Mouse (Mus musculus): ENCODE measurements around the gene Hprt. TPM values are rescaled to one million over a fixed set of nuclear protein-coding genes. Genes with fewer than 3 reads are reported as not detected.
A peak's percentile ranks its signal among the peaks of the same experiment; 100 is the strongest.

The Hprt gene
- total RNA-seq, 2 experiments from 2014 or later: 84.2 to 116 TPM

GRCm38 (mm10) chrX:53039651-53040050 is 51.7 kb downstream of the Hprt start:
- no peak for ATAC-seq (replicated peaks; ENCODE audit: low FRiP score, poor library complexity, severe bottlenecking)

DNA sequence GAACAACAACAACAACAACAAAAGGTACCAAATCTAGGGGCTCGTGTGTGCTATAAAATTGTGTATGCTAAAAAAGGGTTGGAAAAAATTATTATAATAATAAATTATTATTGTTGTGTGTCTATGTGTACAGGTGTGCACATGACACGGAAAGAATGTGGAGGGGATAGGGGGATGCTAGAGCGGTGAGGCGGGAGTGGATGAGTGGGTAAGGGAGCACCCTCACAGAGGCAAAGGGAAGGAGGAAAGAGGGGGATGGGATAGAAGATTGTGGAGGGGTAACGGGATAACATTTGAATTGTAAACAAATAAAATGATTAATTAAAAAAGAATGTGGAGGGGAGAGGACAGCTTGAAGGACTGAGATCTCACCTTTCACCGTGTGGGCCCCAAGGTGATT is 52.2 kb downstream of the Hprt start:
- no peak for ATAC-seq (replicated peaks; ENCODE audit: low FRiP score, poor library complexity, severe bottlenecking)

DNA sequence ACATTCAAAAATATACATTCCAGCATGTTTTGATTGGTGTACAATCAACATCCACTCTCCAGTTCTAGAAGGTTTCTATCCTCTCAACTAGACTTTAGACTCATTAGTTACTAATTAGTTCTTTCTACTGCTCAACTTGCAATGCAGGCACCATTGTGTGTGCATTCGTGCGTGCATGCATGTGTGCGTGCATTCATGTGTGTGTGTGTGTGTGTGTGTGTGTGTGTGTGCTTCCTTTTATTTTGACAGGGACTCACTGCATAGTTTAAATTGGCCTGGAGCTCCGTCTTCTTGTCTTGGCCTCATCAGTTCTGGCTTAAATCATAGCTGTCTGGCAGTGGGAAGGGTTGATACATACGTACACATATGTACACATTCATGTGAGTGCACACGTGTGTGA is 53.1 kb downstream of the Hprt start:
- ATAC-seq (replicated peaks; ENCODE audit: low FRiP score, poor library complexity, severe bottlenecking): no peak

- ATAC-seq (replicated peaks; ENCODE audit: low FRiP score, poor library complexity, severe bottlenecking): no peak
These were observed 57.4 kb downstream of the Hprt start for GRCm38 (mm10) chrX:53045187-53045903.

GRCm38 (mm10) chrX:53046033-53046432 is 58.1 kb downstream of the Hprt start:
- no peak for ATAC-seq (replicated peaks; ENCODE audit: low FRiP score, poor library complexity, severe bottlenecking)

GRCm38 (mm10) chrX:53046911-53047310 is 59.0 kb downstream of the Hprt start:
- ATAC-seq (replicated peaks; ENCODE audit: low FRiP score, poor library complexity, severe bottlenecking): no peak

DNA sequence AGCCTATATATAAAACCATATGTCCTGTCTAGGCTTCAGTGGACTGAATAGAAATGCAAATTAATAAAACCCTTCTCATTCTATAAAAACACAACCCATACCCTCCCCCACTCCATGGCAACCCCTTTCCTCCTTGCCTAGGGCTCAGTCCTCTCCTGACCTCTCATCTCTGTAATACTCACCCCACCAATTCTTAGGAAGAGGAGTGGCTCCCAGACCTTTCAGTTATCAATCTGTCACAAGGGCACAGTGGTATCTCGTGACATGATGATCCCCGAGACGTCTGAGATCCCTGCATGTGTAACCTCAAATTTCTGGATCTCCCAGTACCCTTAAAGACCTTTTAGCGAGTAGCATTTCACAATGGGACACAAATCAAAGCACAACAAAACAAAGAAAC is 61.3 kb downstream of the Hprt start:
- no peak for ATAC-seq (replicated peaks; ENCODE audit: low FRiP score, poor library complexity, severe bottlenecking)

GRCm38 (mm10) chrX:53050353-53050752 is 62.4 kb downstream of the Hprt start:
- no peak for ATAC-seq (replicated peaks; ENCODE audit: low FRiP score, poor library complexity, severe bottlenecking)

DNA sequence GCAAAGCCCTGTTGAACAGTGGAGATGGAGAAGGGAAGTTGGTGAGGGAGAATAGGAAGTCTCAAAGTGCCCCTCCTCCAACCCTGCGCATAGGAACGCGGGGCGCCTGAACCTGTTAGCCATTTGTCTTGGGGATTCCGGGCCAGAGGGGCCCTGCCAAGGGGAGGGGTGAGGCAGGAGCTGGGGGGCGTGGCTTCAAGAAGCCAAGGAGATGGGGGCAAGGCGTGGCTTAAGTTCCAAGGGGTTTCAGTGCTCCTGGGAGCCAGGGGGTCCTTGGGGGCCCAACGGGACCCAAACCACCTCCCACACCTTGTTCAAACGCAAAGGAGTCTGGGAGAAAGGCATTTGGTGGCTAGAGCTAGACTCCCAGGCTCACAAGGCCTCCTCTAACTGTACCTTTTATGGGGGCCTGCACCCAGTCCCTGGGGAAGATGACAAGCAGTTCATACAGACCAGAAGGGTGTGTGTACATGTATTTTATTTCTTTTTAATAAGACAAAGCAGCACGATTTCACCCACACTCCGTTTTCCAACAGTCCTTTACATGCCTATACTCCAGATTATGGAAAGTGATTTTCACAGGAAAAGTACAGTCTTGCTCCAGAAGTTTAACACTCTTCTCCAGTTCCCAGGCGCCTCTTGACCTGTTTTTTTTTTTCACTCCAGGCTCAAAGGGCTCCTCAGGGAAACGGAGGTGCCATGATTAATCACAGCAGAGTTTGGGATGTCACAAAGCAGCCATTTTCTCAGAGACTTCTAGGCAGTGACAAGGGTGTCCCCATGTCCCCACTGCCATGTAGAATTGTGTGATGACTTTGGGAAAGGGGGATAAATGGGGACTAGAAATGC is 64.9 kb downstream of the Hprt start:
- no peak for ATAC-seq (replicated peaks; ENCODE audit: low FRiP score, poor library complexity, severe bottlenecking)

DNA sequence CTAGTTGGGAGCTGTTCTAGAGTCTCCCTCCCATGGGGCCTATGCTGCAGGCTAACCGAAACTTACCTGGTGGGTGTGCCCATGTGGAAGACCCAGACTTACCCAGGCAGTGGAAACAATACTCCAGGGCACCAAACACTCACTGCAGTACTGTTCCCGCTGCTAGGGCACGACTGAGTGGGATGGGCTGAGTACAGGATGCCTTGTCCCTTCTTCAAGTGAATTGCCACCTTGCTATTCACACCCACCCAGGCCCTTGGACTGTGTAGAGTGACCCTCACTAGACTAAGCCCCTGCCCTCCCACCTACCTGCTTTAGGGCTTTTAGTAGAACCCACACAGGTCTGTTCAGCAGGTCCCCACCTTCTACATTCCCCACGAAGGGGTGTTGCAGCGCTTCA is 65.9 kb downstream of the Hprt start:
- ATAC-seq (replicated peaks; ENCODE audit: low FRiP score, poor library complexity, severe bottlenecking): no peak

GRCm38 (mm10) chrX:53055771-53056170 is 67.8 kb downstream of the Hprt start:
- ATAC-seq (replicated peaks; ENCODE audit: low FRiP score, poor library complexity, severe bottlenecking): no peak

DNA sequence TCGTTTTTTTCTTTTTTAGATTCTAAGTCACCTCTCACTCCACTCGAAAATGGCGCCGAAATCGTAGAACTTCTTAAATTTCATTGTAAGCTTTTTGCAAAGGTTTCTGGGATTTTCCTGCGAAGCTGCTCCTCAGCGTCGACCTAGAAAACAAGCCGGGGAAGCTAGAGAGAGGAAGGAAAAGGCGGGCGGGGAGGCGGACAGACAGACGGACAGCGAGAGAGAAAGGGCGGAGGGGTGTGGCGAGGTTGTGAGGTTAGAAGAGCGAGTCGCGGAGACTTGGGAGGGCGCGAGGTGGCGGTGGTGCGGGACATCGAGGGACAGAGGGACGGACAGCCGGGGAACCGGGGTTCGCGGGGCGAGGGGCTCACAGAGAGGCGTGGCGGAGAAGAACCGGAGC is 68.7 kb downstream of the Hprt start:
- no peak for ATAC-seq (replicated peaks; ENCODE audit: low FRiP score, poor library complexity, severe bottlenecking)

DNA sequence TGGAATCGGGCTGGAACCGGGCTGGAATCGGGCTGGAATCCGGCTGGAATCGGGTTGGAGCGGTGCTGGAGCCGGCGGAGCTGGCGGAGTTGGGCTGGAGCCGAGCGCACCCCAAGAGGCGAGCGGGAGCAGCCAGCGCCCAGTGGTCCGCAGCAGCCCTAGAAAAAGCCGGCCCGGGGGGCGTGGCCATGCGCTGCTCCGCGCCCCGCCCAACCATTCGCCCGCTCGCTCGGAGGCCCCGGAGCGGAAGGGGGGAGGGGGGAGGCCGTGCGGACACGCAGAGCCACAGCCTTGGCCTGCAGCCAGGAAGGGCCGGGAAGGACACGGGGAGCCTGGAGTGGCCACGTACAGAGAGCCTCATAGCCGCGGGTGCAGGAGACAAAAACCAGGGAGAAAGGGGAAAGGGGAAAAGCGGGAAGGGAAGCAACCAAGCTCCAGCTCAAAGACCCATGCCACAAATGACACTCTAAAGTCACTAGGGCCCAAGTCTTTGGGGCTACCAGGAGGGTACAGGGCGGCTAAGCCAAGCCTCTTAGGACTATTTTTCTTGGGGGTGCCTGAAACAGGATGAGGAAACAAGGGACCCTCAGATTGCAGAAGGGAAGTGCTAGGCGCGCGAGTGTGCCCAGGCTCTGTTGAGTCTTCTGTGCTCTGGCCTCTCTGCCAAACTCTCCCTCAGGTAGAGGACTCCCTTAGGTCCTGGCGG is 69.3 kb downstream of the Hprt start:
- ATAC-seq (replicated peaks; ENCODE audit: low FRiP score, poor library complexity, severe bottlenecking): peak; percentile 65; the same call in 1 of the 2 replicates

DNA sequence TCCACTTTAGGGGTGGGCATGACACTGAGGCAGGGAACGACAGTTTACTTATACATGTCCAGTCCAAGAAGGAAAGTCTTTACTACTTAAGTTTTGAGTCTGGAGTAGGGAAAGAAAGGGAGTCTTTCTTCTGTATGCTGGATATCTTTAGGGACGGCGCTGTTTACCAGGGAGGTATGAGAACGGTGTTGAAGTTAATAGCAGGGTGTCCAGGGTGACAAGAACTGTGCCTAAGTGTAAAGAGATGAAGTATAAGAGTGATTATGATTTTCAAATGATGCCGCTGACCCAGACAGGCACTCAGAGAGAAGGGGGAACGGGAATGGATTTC is 69.8 kb downstream of the Hprt start:
- ATAC-seq (replicated peaks; ENCODE audit: low FRiP score, poor library complexity, severe bottlenecking): no peak

GRCm38 (mm10) chrX:53058459-53059280 is 70.7 kb downstream of the Hprt start:
- no peak for ATAC-seq (replicated peaks; ENCODE audit: low FRiP score, poor library complexity, severe bottlenecking)

- no peak for ATAC-seq (replicated peaks; ENCODE audit: low FRiP score, poor library complexity, severe bottlenecking)
These were observed 71.6 kb downstream of the Hprt start for GRCm38 (mm10) chrX:53059426-53060007.

- ATAC-seq (replicated peaks; ENCODE audit: low FRiP score, poor library complexity, severe bottlenecking): no peak
These were observed 76.5 kb downstream of the Hprt start for GRCm38 (mm10) chrX:53064406-53064805.

Measured in erythroblast, adult 5-6 weeks (primary cell).